Mouse (Mus musculus) spleen, adult 2 months (tissue): Measurements from ENCODE around the gene Tmem260.

Experiments used
- CTCF ChIP-seq: fragments of 200-500 bp; IDR thresholded peaks from 2 replicates; pipeline ENCODE4 v1.5.1; 2011; ENCODE audit warnings: mild to moderate bottlenecking, inconsistent platforms; ENCODE audit not compliant: insufficient read depth, insufficient read length, insufficient replicate concordance; ENCODE audit errors: extremely low read depth
- POLR2A ChIP-seq: fragments of 200-500 bp; IDR thresholded peaks from 2 replicates; pipeline ENCODE4 v1.6.1; 2011; ENCODE audit warnings: low read depth, low read length, inconsistent platforms

GRCm38 (mm10) chr14:48443796-48444195, 2.1 kb upstream of the Tmem260 start:
- TF ChIP-seq CTCF, result no peak
- no peak for TF ChIP-seq POLR2A
